Mouse (Mus musculus) megakaryocyte-erythroid progenitor cell, adult 5-6 weeks (primary cell): ENCODE data around the gene Cfap54. TPM values are rescaled to one million over a fixed set of nuclear protein-coding genes. Genes with fewer than 3 reads are reported as not detected.

Experiments used
- ATAC-seq: replicated peaks from 2 replicates; pipeline ENCODE4 v1.8.0; 2016; ENCODE audit warnings: mild to moderate bottlenecking, inconsistent platforms; ENCODE audit not compliant: severe bottlenecking, poor library complexity, low FRiP score, low TSS enrichment
- total RNA-seq, 2 experiments: library from RNA; stranded (forward) in 1 of 2; stranded (reverse) in 1 of 2; fragments of 200-1000, 215-1000 nt in 1 of 2; fragments of >200 nt in 1 of 2; fragmentation: Nextera tagmentation in 1 of 2; gene quantifications; 2 replicates each; pipeline ENCODE4 v1.2.3; 2014 to 2017

Cfap54 gene
- total RNA-seq (2014; fragmentation: Nextera tagmentation) (1.4 and 1.6 TPM in 2 replicates), total RNA-seq (2017) (0.65 and 1.5 TPM in 2 replicates)

GRCm38 (mm10) chr10:93081133-93081779 lies at the start of gene Cfap54:
Cfap54 (minus strand) TSS chr10:93081618.
- peak; percentile 96 for ATAC-seq

- ATAC-seq: no peak
Observed at GRCm38 (mm10) chr10:93130456-93130940, 49.1 kb upstream of the Cfap54 start.

- no peak for ATAC-seq
Observed at GRCm38 (mm10) chr10:93129904-93130455, 48.6 kb upstream of the Cfap54 start.

DNA sequence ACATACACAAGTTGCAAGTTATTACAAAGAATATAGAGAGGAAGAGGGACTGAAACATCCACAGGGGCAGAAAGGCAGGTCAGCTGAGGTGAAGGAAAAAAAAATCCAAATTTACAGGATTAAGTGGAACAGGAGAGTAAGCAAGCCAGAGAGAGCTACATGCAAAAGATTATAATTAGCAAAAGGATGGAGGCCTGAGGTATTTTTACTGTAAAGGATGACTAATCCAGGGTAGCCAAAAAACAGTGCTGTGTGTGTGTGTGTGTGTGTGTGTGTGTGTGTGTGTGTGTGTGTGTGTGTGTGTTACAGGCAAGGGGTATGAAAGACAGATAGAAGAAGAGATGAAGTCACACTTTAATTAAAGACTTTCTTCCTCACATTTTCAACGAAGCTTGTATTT lies 47.9 kb upstream of the Cfap54 start:
- ATAC-seq: no peak

- no peak for ATAC-seq
Observed at GRCm38 (mm10) chr10:93128566-93128965, 47.1 kb upstream of the Cfap54 start.

DNA sequence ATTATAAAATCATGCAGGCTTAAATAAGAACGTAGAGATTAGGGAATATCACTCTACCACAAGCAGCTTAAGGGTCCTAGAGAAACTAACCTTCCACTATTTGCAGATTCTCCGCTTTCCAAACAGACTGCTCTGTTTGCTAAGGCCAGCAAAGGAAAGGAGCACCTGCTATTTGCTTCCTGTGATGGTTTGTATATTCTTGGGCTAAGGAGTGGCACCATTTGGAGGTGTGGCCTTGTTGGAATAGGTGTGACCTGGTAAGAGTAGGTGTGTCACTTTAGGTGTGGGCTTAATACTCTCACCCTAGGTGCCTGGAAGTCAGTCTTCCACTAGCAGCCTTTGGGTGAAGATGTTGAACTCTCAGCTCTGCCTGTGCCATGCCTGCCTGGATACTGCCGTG lies 44.6 kb upstream of the Cfap54 start:
- no peak for ATAC-seq

DNA sequence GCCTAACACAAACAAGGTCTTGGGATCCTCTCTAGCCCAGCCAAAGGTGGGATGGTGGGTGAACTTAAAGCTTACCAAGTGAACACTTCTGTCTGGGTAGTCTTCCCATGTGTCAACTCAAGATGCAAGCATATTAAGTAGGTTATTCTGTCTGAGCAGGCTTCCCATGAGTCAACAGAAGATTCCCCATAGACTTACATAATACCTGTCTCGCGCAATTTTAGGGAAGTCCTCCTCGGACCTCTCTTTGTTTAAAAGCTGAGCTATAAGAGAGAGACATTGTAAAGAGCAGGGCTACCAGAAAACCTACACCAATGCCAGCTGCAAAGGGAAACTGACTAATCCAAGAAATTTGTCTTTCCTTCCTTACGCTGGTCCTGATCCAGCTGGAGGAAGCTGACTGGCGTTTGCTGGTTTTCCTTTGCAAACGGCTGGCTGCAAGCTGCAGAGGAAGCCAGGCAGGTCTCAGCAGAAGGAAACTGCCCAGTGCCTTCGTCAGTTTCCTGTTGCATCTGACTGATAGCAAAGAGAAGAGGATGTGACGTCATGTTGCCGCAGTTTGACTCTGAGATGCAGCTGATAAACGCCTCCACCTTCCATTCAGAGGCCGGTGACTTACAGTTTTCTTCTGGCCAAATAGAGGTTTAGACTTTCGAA lies 42.7 kb upstream of the Cfap54 start:
- ATAC-seq: peak; percentile 88

GRCm38 (mm10) chr10:93123310-93123709 lies 41.9 kb upstream of the Cfap54 start:
- ATAC-seq: no peak

DNA sequence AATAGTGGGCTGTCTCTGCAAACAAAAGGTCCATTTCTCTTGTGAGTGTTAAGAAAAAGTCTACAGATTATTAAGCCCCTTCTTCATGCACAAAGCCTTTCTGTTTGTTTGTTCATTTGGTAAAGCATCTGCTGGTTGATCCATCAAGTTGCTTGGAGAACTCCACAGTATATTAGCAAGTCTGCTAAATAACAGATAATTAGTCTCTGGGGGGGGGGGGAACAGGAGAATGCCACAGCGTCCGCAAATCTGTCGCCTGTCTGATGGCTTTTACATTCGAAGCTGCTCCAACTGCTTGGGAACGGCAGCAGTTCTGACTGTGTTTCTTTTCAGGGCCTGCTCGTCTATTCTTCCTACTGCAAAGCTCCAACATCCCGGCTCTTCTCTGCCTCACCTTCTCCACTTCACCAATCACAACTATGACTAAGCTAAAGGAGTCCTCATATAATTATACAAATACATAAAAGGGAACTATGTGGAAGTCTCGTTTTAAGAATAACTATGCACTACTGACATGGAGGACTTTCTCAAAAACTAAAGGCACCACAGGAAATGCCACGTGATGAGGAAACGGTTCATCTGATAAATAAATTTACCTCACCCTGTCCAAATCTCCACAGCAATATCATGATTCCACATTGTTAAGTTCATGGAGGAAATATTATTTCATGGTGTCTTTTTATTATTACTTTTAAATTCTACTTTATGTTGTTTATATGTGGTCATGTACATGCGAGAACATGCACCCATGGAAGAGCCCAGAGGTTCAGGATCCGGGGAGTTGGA lies 41.2 kb upstream of the Cfap54 start:
- ATAC-seq: no peak

GRCm38 (mm10) chr10:93121262-93121860 lies 39.9 kb upstream of the Cfap54 start:
- ATAC-seq: 0 out of 2 replicates have a peak, but pooled peaks have one; percentile 7

GRCm38 (mm10) chr10:93119809-93120208 lies 38.4 kb upstream of the Cfap54 start:
- no peak for ATAC-seq

DNA sequence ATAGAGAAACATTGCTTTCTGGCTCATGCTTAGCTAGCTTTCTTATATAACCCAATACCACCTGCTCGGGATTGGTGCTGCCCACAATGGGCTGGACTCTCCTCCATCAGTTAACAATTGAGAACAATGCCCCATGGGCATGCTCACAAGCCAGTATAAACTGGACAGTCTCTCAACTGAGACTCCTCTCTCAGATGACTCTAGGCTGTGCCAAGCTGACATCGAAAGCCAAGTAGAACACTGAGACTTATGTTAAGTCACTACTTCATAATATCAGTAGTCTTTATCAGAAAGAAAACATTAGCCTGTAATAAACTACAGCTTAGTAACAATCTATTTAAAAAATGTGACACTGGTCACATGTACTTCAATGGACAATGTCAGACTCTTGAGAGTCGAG lies 35.2 kb upstream of the Cfap54 start:
- no peak for ATAC-seq

GRCm38 (mm10) chr10:93115743-93116142 lies 34.3 kb upstream of the Cfap54 start:
- no peak for ATAC-seq

DNA sequence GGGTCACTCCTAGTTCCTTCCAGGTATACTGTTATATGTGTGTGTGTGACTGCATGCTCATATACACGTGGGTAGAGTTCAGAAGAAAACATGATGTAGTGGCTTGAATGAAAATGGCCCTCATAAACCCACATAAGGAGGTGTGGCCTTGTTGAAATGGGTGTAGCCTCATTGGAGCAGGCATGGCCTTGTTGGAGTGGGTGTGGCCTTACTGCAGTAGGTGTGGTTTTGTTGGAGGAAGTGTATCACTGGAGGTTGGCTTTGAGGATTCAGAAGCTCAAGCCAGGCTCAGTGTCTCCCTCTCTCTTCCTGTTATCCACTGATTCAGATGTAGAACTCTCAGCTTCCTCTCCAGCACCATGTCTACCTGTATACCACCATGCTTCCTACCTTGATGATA lies 33.4 kb upstream of the Cfap54 start:
- peak; percentile 61 for ATAC-seq

DNA sequence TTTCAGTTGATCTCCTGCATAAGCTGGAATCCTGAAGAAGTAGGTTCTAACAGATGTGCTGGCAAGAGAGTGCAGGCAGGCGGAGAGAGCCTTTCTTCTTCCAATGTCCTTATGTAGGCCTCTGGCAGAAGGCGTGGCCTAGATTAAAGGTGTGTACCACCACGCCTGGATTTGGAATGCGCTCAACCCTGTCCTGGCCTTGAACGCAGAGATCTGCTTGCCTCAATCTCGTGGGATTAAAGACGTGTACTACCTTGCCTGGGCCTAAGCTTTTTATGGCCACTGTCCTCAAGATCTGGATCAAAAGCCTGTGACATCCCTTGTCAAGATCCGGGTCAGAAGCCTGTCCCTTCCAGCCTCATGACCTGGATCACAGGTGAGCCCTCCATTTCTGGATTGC lies 32.5 kb upstream of the Cfap54 start:
- ATAC-seq: no peak

- no peak for ATAC-seq
Observed at GRCm38 (mm10) chr10:93112021-93112420, 30.6 kb upstream of the Cfap54 start.

GRCm38 (mm10) chr10:93111412-93111811 lies 30.0 kb upstream of the Cfap54 start:
- no peak for ATAC-seq

GRCm38 (mm10) chr10:93105358-93105757 lies 23.9 kb upstream of the Cfap54 start:
- ATAC-seq: no peak

DNA sequence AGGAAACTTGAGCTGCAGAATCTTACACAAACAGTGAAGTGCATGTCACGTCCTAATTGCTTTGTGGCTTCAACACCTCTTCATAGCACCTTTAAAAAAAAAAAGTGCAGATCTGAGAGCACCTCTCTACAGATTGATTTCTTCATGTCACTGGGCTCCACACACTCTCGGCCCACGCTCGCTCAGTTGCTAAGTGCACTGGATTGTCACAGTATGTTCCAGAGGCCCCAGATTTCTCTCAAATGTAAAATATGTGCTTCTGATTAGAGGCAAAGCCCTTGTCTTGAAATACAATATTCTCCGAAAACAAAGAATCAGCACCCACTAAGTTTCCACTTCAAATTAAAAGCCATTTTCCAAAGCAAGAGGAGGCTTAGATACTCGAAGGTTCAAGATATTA lies 22.9 kb upstream of the Cfap54 start:
- no peak for ATAC-seq

- ATAC-seq: no peak
Observed at GRCm38 (mm10) chr10:93103676-93104075, 22.3 kb upstream of the Cfap54 start.
